Mouse (Mus musculus) kidney, postnatal 0 days (tissue): ENCODE measurements around the gene Kcnf1. TPM values are rescaled to one million over a fixed set of nuclear protein-coding genes. Genes with fewer than 3 reads are reported as not detected.
A peak's percentile ranks its signal among the peaks of the same experiment; 100 is the strongest.

Source experiments
- ATAC-seq: fragments of 200-750 bp; cut with Nextera tagmentation; replicated peaks from 2 replicates; pipeline ENCODE4 v1.8.0; 2017; ENCODE audit warnings: low read depth, moderate number of reproducible peaks, moderate TSS enrichment, moderate library complexity; ENCODE audit not compliant: low FRiP score
- DNase-seq: peaks from one replicate; pipeline ENCODE4 v3.0.0-alpha.2; 2016; ENCODE audit warnings: low spot score
- H3K27ac ChIP-seq: fragments of 300-500 bp; sonication (generic); 2 replicates; pipeline ENCODE4 v1.5.1; 2014; ENCODE audit warnings: mild to moderate bottlenecking
- H3K27me3 ChIP-seq: fragments of 300-500 bp; sonication (generic); 2 replicates; pipeline ENCODE4 v1.6.1; 2014; ENCODE audit warnings: low read length, mixed read lengths; ENCODE audit not compliant: insufficient read depth
- H3K36me3 ChIP-seq: fragments of 300-500 bp; sonication (generic); 2 replicates; pipeline ENCODE4 v1.6.1; 2014; ENCODE audit warnings: low read length, mixed read lengths; ENCODE audit not compliant: insufficient read depth
- H3K4me1 ChIP-seq: fragments of 300-500 bp; sonication (generic); replicated peaks from 2 replicates; pipeline ENCODE4 v1.6.1; 2014; ENCODE audit warnings: antibody characterized with exemption, low read length, mixed read lengths; ENCODE audit not compliant: insufficient read depth
- H3K4me2 ChIP-seq: fragments of 300-500 bp; sonication (generic); 2 replicates; pipeline ENCODE4 v1.6.1; 2014; ENCODE audit warnings: mild to moderate bottlenecking, low read length, moderate library complexity, mixed read lengths
- H3K4me3 ChIP-seq: fragments of 300-500 bp; sonication (generic); replicated peaks from 2 replicates; pipeline ENCODE4 v1.5.1; 2014; ENCODE audit warnings: low read depth, low read length
- H3K9ac ChIP-seq: fragments of 300-500 bp; sonication (generic); 2 replicates; pipeline ENCODE4 v1.6.1; 2014; ENCODE audit warnings: low read depth, low read length
- H3K9me3 ChIP-seq: fragments of 300-500 bp; sonication (generic); replicated peaks from 2 replicates; pipeline ENCODE4 v1.6.1; 2016; ENCODE audit warnings: low read length, inconsistent platforms, mixed read lengths
- CTCF ChIP-seq: IDR thresholded peaks from 2 replicates; pipeline ENCODE4 v1.5.1; 2016; ENCODE audit warnings: antibody characterized with exemption, low read depth, mild to moderate bottlenecking, moderate library complexity
- WGBS: fragments of 180-500 bp; shearing (Covaris S2); extraction: QIAGEN DNeasy Blood & Tissue Kit; methylation state at CpG from one replicate; pipeline ENCODE4 v1.1.7; 2014; 5-methylcytosine and 5-hydroxymethylcytosine counted together
- polyA plus RNA-seq: library from polyadenylated mRNA; unstranded; fragments of >200 nt; fragmentation: Nextera tagmentation; extraction: Ambion mirVana; gene quantifications from 2 replicates; pipeline ENCODE4 v1.2.1, GENCODE M21; 2015

Kcnf1 gene
- polyA plus RNA-seq, 1 experiment from 2014 or later, result 0.95 TPM

DNA sequence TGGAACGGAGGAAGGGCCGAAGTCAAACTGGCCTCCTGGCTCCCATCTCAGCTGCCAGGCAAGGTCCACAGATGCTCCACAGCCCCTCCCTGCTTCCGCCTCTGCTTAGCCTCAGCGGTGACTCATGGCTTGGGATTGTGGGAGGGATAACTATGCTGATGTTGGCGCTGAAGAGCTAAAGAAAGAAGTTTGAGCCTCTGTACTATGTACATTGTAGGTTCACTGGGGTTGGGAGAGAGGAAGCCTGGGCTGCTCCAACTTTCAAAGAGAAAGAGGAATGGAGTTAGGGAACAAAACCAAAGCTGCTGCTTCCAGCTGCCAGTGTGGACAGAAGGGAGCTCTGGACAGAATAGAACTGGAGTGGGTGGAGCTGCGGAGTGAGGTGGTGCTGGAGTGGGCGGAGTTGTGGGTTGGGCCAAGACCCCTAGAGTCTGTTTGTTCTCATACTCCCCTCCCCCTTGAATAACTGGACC lies 7.7 kb upstream of the Kcnf1 start:
- 19% methylated on average over 7 of the region's 7 CpGs for WGBS

DNA sequence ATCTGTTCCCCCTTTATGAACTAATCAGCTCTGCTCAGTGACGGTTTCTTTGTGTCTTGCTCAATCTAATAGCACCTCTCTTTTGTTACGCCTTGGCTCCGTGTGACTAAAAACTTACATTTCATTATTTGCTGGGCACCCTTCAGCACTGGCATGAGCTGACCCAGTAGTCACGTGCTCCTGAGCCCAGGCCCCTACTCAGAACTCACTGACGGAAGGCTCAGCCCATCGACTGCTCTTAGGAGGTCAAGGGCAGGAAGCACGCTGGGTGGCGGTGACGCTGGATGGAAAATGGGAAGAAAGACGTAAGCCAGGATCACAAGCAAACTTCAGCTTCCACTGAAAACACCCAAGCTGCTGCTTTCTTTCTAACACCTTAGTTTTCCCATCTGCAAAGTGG lies 7.1 kb upstream of the Kcnf1 start:
- Histone ChIP-seq H3K4me1 (no peaks in the 10 kb centered on the region), H3K36me3 (no peaks in the 10 kb centered on the region), H3K9ac (no peak overlapping the region), H3K4me3 (no peak overlapping the region), H3K27ac (no peak overlapping the region), H3K4me2 (no peak overlapping the region), H3K27me3 (no peaks in the 10 kb centered on the region), H3K9me3 (no peaks in the 10 kb centered on the region)
- DNase-seq (no peak), ATAC-seq (no peak)
- no peak for TF ChIP-seq CTCF
- 57% methylated on average over 10 of the region's 10 CpGs for WGBS

More for the DNA sequence above, 7.7 kb upstream of the Kcnf1 start:
- TF ChIP-seq CTCF, result no peak
- Histone ChIP-seq H3K27ac (peak overlapping the region; percentile 42; the same call in 1 of the 2 replicates), H3K4me2 (0 out of 2 replicates have a peak overlapping the region, but pooled peaks have one; percentile 16), H3K9me3 (no peaks in the 10 kb centered on the region), H3K27me3 (no peaks in the 10 kb centered on the region), H3K9ac (no peak overlapping the region), H3K4me1 (no peaks in the 10 kb centered on the region), H3K4me3 (no peak overlapping the region), H3K36me3 (no peaks in the 10 kb centered on the region)
- ATAC-seq, result peak; percentile 94
- DNase-seq, result peak; percentile 87

- Histone ChIP-seq H3K9me3 (no peaks in the 10 kb centered on the region), H3K4me3 (peak overlapping the region; percentile 34), H3K9ac (peak overlapping the region; percentile 44; the same call in 1 of the 2 replicates), H3K36me3 (no peaks in the 10 kb centered on the region), H3K4me1 (no peaks in the 10 kb centered on the region; the same call in 1 of the 2 replicates), H3K27me3 (peaks cover 19% of the 10 kb centered on the region), H3K4me2 (peak overlapping the region; percentile 80), H3K27ac (no peak overlapping the region)
- TF ChIP-seq CTCF, result peak; percentile 60
- DNase-seq, result peak; percentile 80
- WGBS, result 1% methylated on average over 53 of the region's 54 CpGs
- ATAC-seq, result peak; percentile 64
Observed at GRCm38 (mm10) chr12:17176041-17176756, 489 bp downstream of the Kcnf1 start.

DNA sequence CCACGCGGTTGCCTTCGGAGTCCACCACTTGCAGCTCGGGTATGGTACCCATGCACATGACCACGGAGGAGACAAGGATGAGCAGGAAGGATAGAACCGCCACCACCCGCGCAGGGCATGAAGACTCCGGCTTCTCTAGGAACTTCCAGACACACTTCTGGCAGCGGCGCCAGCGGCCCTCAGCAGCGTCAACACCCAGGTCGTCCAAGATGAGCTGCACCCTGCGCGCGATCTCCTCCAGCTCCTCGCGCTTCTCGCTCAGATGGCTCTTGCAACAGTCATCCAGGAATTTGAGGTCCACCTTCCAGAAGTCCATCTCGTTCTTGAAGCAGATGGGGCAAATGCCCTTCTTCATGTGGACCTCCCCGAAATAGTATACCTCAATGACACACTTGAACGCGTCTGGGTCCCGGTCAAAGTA lies 1.1 kb downstream of the Kcnf1 start:
- peak overlapping the region; percentile 34 for H3K4me3 ChIP-seq
- no peaks in the 10 kb centered on the region; the same call in 1 of the 2 replicates for H3K4me1 ChIP-seq
- peak overlapping the region; percentile 80 for H3K4me2 ChIP-seq
- peak; percentile 14 for DNase-seq
- no peak overlapping the region for H3K27ac ChIP-seq
- H3K27me3 ChIP-seq, result peaks cover 19% of the 10 kb centered on the region
- ATAC-seq, result no peak
- WGBS, result 10% methylated on average over 25 of the region's 25 CpGs
- H3K9me3 ChIP-seq, result no peaks in the 10 kb centered on the region
- no peaks in the 10 kb centered on the region for H3K36me3 ChIP-seq
- no peak for TF ChIP-seq CTCF
- H3K9ac ChIP-seq, result 0 out of 2 replicates have a peak overlapping the region, but pooled peaks have one; percentile 44

DNA sequence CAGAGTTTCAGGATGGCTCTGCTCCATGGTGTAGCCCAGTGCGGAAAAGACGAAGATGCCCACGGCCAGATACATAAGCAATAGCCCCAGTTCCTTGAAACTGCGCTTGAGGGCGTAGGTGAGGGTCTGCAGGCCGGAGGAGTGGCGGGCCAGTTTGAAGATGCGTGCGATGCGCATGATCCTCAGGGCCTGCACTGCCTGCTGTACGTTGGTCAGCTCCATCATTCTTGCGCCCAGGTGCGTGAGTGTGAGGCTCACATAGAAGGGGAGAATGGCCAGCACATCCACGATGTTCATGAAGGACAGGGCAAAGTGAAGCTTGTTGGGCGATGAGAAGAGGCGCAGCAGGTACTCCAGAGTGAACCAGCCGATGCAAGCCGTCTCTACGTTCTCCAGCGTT lies 1.6 kb downstream of the Kcnf1 start:
- no peaks in the 10 kb centered on the region for H3K9me3 ChIP-seq
- no peak overlapping the region for H3K9ac ChIP-seq
- no peaks in the 10 kb centered on the region for H3K36me3 ChIP-seq
- no peak for ATAC-seq
- H3K27me3 ChIP-seq, result peaks cover 19% of the 10 kb centered on the region
- TF ChIP-seq CTCF, result no peak
- peak overlapping the region; percentile 80; the same call in 1 of the 2 replicates for H3K4me2 ChIP-seq
- DNase-seq, result no peak
- H3K27ac ChIP-seq, result no peak overlapping the region
- no peaks in the 10 kb centered on the region; the same call in 1 of the 2 replicates for H3K4me1 ChIP-seq
- 74% methylated on average over 20 of the region's 20 CpGs for WGBS
- H3K4me3 ChIP-seq, result no peak overlapping the region

GRCm38 (mm10) chr12:17174134-17174893 lies 2.4 kb downstream of the Kcnf1 start:
- 79% methylated on average over 10 of the region's 10 CpGs for WGBS
- Histone ChIP-seq H3K27ac (no peak overlapping the region), H3K4me2 (no peak overlapping the region), H3K9me3 (no peaks in the 10 kb centered on the region), H3K36me3 (no peaks in the 10 kb centered on the region), H3K4me1 (no peaks in the 10 kb centered on the region; the same call in 1 of the 2 replicates), H3K4me3 (no peak overlapping the region), H3K27me3 (peaks cover 19% of the 10 kb centered on the region), H3K9ac (no peak overlapping the region)
- ATAC-seq, result no peak
- no peak for DNase-seq
- TF ChIP-seq CTCF, result no peak
